In genomic region chr5:139717723-139718122, GRCm38 (mm10) we compare ENCODE assay signal across 9 mouse cellular contexts. TPM values are rescaled to one million over a fixed set of nuclear protein-coding genes. Genes with fewer than 3 reads are reported as not detected.
DNase-seq lines count a peak whose midpoint lies in the region; ATAC-seq and TF ChIP-seq lines count a peak whose summit lies in the region.
"Had no signal": no experiment of that assay in that cellular context is flagged by ENCODE, and none has a peak within 500 bp of the region (broad histone marks: within the 10 kb centered on the region; RNA-seq: fewer than 3 reads in every experiment).

No protein-coding gene starts in this region.

- H3K27ac ChIP-seq in CH12.LX (ENCODE audit: insufficient read depth, low read depth): no peak overlapping the region
- no peak overlapping the region for H3K27ac ChIP-seq in gastrocnemius, adult 2 months
- no peak overlapping the region for H3K27ac ChIP-seq in kidney, embryonic 14.5 days (ENCODE audit: low read depth, low read length)
- H3K27ac ChIP-seq in liver, embryonic 14.5 days: no peak overlapping the region
- H3K27ac ChIP-seq: heart, embryonic 15.5 days had no signal

- peaks cover 0 to 19% of the 10 kb centered on the region in 2 experiments for H3K36me3 ChIP-seq in CH12.LX (replicated peaks in 1 of 2; ENCODE audit: control insufficient read depth in 1 of 2, insufficient read depth in 1 of 2, low read length in 1 of 2)
- no peaks in the 10 kb centered on the region for H3K36me3 ChIP-seq in kidney, embryonic 14.5 days (ENCODE audit: control insufficient read depth, insufficient read depth, low read length)
- peaks cover 25% of the 10 kb centered on the region for H3K36me3 ChIP-seq in liver, embryonic 14.5 days (replicated peaks; ENCODE audit: control insufficient read depth, insufficient read depth, low read depth)
- H3K36me3 ChIP-seq: heart, embryonic 15.5 days had no signal

- dilution Hi-C loops in CH12.LX (cut with MboI; ENCODE audit: extremely low pct_ligation_motif_present, extremely low pct_unique_long_range_greater_than_20kb, low sequenced_read_pairs): no loop called here

- peaks cover 6 to 20% of the 10 kb centered on the region in 2 experiments for H3K4me1 ChIP-seq in CH12.LX (ENCODE audit: control insufficient read depth in 1 of 2, insufficient read depth in 2 of 2)
- H3K4me1 ChIP-seq in kidney, embryonic 14.5 days (ENCODE audit: control insufficient read depth, insufficient read depth, low read length): no peaks in the 10 kb centered on the region
- H3K4me1 ChIP-seq in liver, embryonic 14.5 days (replicated peaks; ENCODE audit: control insufficient read depth in 2 of 2, insufficient read depth in 2 of 2, low read length in 1 of 2): peaks cover 0 to 2% of the 10 kb centered on the region in 2 experiments; a peak in 2 of 4 replicates

- no peak overlapping the region for H3K4me2 ChIP-seq in CH12.LX (ENCODE audit: insufficient read depth, low read depth, poor library complexity, severe bottlenecking)
- H3K4me2 ChIP-seq in kidney, embryonic 14.5 days (replicated peaks; ENCODE audit: low read depth, low read length): no peak overlapping the region
- no peak overlapping the region for H3K4me2 ChIP-seq in liver, embryonic 14.5 days (ENCODE audit: low read depth)
- H3K4me2 ChIP-seq: heart, embryonic 15.5 days had no signal

- 100% methylated on average over 2 of the region's 2 CpGs for WGBS in kidney, embryonic 14.5 days
- WGBS in liver, embryonic 14.5 days (ENCODE audit: insufficient replicate concordance): 96% methylated on average over 2 of the region's 2 CpGs

- H3K4me3 ChIP-seq in CH12.LX (replicated peaks in 1 of 3; ENCODE audit: low read depth in 2 of 3, low read length in 2 of 3, poor library complexity in 1 of 3): no peak overlapping the region
- no peak overlapping the region for H3K4me3 ChIP-seq in gastrocnemius, adult 2 months
- no peak overlapping the region for H3K4me3 ChIP-seq in kidney, embryonic 14.5 days (ENCODE audit: low read length)
- H3K4me3 ChIP-seq in liver, embryonic 14.5 days (ENCODE audit: insufficient read depth in 1 of 2, low read depth in 2 of 2, low read length in 2 of 2): no peak overlapping the region
- H3K4me3 ChIP-seq: heart, embryonic 15.5 days had no signal

- peak; percentile 95 for TF ChIP-seq RAD21 in CH12.LX (IDR thresholded peaks at IDR 0.05; ENCODE audit: low read depth, low read length)

- no peak for TF ChIP-seq EP300 in CH12.LX (IDR thresholded peaks at IDR 0.05; ENCODE audit: low read length)
- TF ChIP-seq EP300 in liver, embryonic 14.5 days (IDR thresholded peaks at IDR 0.05; ENCODE audit: low read depth): no peak

- no peaks in the 10 kb centered on the region for H3K27me3 ChIP-seq in CH12.LX (replicated peaks)
- no peaks in the 10 kb centered on the region for H3K27me3 ChIP-seq in kidney, embryonic 14.5 days (ENCODE audit: control insufficient read depth, insufficient read depth, low read length)
- H3K27me3 ChIP-seq in liver, embryonic 14.5 days (ENCODE audit: control insufficient read depth, insufficient read depth, low read length): no peaks in the 10 kb centered on the region
- H3K27me3 ChIP-seq: heart, embryonic 15.5 days had no signal

- H3K79me2 ChIP-seq in CH12.LX (replicated peaks; ENCODE audit: control insufficient read depth, extremely low read depth, insufficient read depth, poor library complexity, severe bottlenecking): no peaks in the 10 kb centered on the region

- intact Hi-C loops in gastrocnemius, adult 2 months (cut with DNase I): loop anchor here (1.0 to 10.0 kb wide), 2 partner anchors 33 to 97 kb away; partner anchors contain the start of gene Tmem184a

- TF ChIP-seq CTCF in CH12.LX (conservative IDR thresholded peaks at IDR 0.05 in 1 of 2, IDR thresholded peaks at IDR 0.05 in 1 of 2; ENCODE audit: low read depth in 2 of 2, low read length in 2 of 2): peak; percentile 88 to 94
- TF ChIP-seq CTCF in gastrocnemius, adult 2 months (IDR thresholded peaks at IDR 0.05): no peak; the same call in 1 of the 2 replicates
- TF ChIP-seq CTCF in liver, embryonic 14.5 days (IDR thresholded peaks at IDR 0.05; ENCODE audit: low read depth): peak; percentile 97

- in situ Hi-C loops in CH12.LX (cut with MboI; ENCODE audit: low pct_ligation_motif_present, low pct_unique_long_range_greater_than_20kb, low sequenced_read_pairs): no loop called here

- H3K9ac ChIP-seq in CH12.LX (ENCODE audit: insufficient read depth, low read depth): no peak overlapping the region
- no peak overlapping the region for H3K9ac ChIP-seq in kidney, embryonic 14.5 days (ENCODE audit: low read depth, low read length)
- no peak overlapping the region for H3K9ac ChIP-seq in liver, embryonic 14.5 days (replicated peaks)
- H3K9ac ChIP-seq: heart, embryonic 15.5 days had no signal

- no peak for TF ChIP-seq POLR2A in CH12.LX (IDR thresholded peaks at IDR 0.05; ENCODE audit: low read depth, low read length)

- no peak for ATAC-seq in CD4-positive, CD25-positive, alpha-beta regulatory T cell, adult 4 months
- 0 out of 2 replicates have a peak, but pooled peaks have one; percentile 24 for ATAC-seq in kidney, embryonic 14.5 days (ENCODE audit: low FRiP score, low TSS enrichment)
- ATAC-seq in liver, embryonic 14.5 days (ENCODE audit: insufficient read depth): peak; percentile 38; the same call in 1 of the 2 replicates

- DNase-seq in CD4-positive, CD25-positive, alpha-beta regulatory T cell, adult 2 months (ENCODE audit: low read depth, low spot score): peak; percentile 67
- peak; percentile 49 for DNase-seq in CH12.LX (ENCODE audit: extremely low read depth)
- DNase-seq in cerebellum, adult 11 months: peak; percentile 45
- DNase-seq in gastrocnemius, adult 2 months: peak; percentile 69
- no peak for DNase-seq in liver, embryonic 14.5 days (ENCODE audit: low read depth in 3 of 3, low spot score in 3 of 3)
- DNase-seq in retina, postnatal 1 day: peak; percentile 74

- no peaks in the 10 kb centered on the region for H3K9me3 ChIP-seq in CH12.LX (replicated peaks; ENCODE audit: low read length)
- H3K9me3 ChIP-seq in kidney, embryonic 14.5 days (ENCODE audit: control insufficient read depth, low read length): no peaks in the 10 kb centered on the region
- H3K9me3 ChIP-seq in liver, embryonic 14.5 days (ENCODE audit: control insufficient read depth, low read length): no peaks in the 10 kb centered on the region
- H3K9me3 ChIP-seq: heart, embryonic 15.5 days had no signal

TF ChIP-seq in CH12.LX, 34 proteins besides CTCF, POLR2A, EP300 and RAD21:
- no peak for TF ChIP-seq ZMIZ1 (IDR thresholded peaks at IDR 0.05; ENCODE audit: low read depth, low read length)
- peak; percentile 98 for TF ChIP-seq SMC3 (IDR thresholded peaks at IDR 0.05; ENCODE audit: low read depth, low read length)
- TF ChIP-seq RCOR1 (conservative IDR thresholded peaks at IDR 0.05; ENCODE audit: low read depth, low read length): no peak
- TF ChIP-seq ZC3H11A (IDR thresholded peaks at IDR 0.05; ENCODE audit: low read depth, low read length): peak; percentile 75

RNA-seq across cellular contexts. Expression of gene Micall2, which starts 18.4 kb away (rescaled TPM):
- polyA plus RNA-seq in CD4-positive, CD25-positive, alpha-beta regulatory T cell, adult 4 months (2017; shearing (Covaris generic)): not detected
- total RNA-seq in CH12.LX (2012; rRNA removed): 1.7 and 2.1 TPM in 2 replicates
- total RNA-seq in CH12.LX (2014; rRNA removed): 1.2 and 1.3 TPM in 2 replicates
- polyA plus RNA-seq in CH12.LX (2012; ENCODE audit: insufficient read length, low read depth): 1.7 and 3.0 TPM in 2 replicates
- total RNA-seq in gastrocnemius, adult 2 months (2021): under 1 TPM; 0.61 to 0.95 TPM
- 3.6 and 6.4 TPM in 2 replicates for polyA plus RNA-seq in kidney, embryonic 14.5 days (2014; fragmentation: Nextera tagmentation; extraction: Ambion mirVana)
- polyA plus RNA-seq in liver, embryonic 14.5 days (2012; rRNA removed): 8.3 and 8.4 TPM in 2 replicates
- 10.3 and 14.4 TPM in 2 replicates for polyA plus RNA-seq in liver, embryonic 14.5 days (2014; fragmentation: Nextera tagmentation; extraction: Ambion mirVana)

RNA-seq across cellular contexts. Expression of gene Ints1, which starts 57.8 kb away (rescaled TPM):
- polyA plus RNA-seq in CD4-positive, CD25-positive, alpha-beta regulatory T cell, adult 4 months (2017; shearing (Covaris generic)): 10 to 100 TPM in 1 of 2 experiments, 1 to 10 TPM in 1; 8.8 to 18.3 TPM
- total RNA-seq in CH12.LX (2012; rRNA removed): 88.2 and 94.0 TPM in 2 replicates
- total RNA-seq in CH12.LX (2014; rRNA removed): 19.8 and 23.2 TPM in 2 replicates
- 47.4 and 72.1 TPM in 2 replicates for polyA plus RNA-seq in CH12.LX (2012; ENCODE audit: insufficient read length, low read depth)
- 10 to 100 TPM; 32.8 to 40.4 TPM for total RNA-seq in gastrocnemius, adult 2 months (2021)
- 32.2 and 40.7 TPM in 2 replicates for polyA plus RNA-seq in kidney, embryonic 14.5 days (2014; fragmentation: Nextera tagmentation; extraction: Ambion mirVana)
- polyA plus RNA-seq in liver, embryonic 14.5 days (2012; rRNA removed): 12.1 and 14.5 TPM in 2 replicates
- polyA plus RNA-seq in liver, embryonic 14.5 days (2014; fragmentation: Nextera tagmentation; extraction: Ambion mirVana): 13.5 and 17.5 TPM in 2 replicates

Comparison
In these comparisons a context has a peak if more than half of its experiments do, and no peak if none do; other contexts are left out.
1. DNase-seq: peak in CD4-positive, CD25-positive, alpha-beta regulatory T cell, adult 2 months (single experiment), CH12.LX (single experiment), cerebellum, adult 11 months (single experiment), gastrocnemius, adult 2 months (single experiment) and retina, postnatal 1 day (single experiment); none in liver, embryonic 14.5 days (0 of 3).